Mouse (Mus musculus) forebrain, embryonic 12.5 days (tissue): Measurements from ENCODE around the gene Casp9. TPM values are rescaled to one million over a fixed set of nuclear protein-coding genes. Genes with fewer than 3 reads are reported as not detected.

ENCODE experiments used
- ATAC-seq: fragments of 200-750 bp; cut with Nextera tagmentation; 2 replicates; pipeline ENCODE4 v1.8.0; 2017; ENCODE audit warnings: moderate TSS enrichment; ENCODE audit not compliant: low FRiP score
- H3K27ac ChIP-seq: fragments of 300-500 bp; sonication (generic); 2 replicates; pipeline ENCODE4 v1.5.1; 2016; ENCODE audit warnings: mild to moderate bottlenecking
- H3K27me3 ChIP-seq: fragments of 300-500 bp; sonication (generic); 2 replicates; pipeline ENCODE4 v1.6.1; 2016; ENCODE audit warnings: mild to moderate bottlenecking
- H3K36me3 ChIP-seq: fragments of 300-500 bp; sonication (generic); replicated peaks from 2 replicates; pipeline ENCODE4 v1.6.1; 2016; ENCODE audit warnings: mild to moderate bottlenecking
- H3K4me1 ChIP-seq: fragments of 300-500 bp; sonication (generic); 2 replicates; pipeline ENCODE4 v1.6.1; 2016
- H3K4me2 ChIP-seq: fragments of 300-500 bp; sonication (generic); 2 replicates; pipeline ENCODE4 v1.6.1; 2016; ENCODE audit warnings: mild to moderate bottlenecking, moderate library complexity
- H3K4me3 ChIP-seq: fragments of 300-500 bp; sonication (generic); replicated peaks from 2 replicates; pipeline ENCODE4 v1.5.1; 2016; ENCODE audit warnings: mild to moderate bottlenecking
- H3K9ac ChIP-seq: fragments of 300-500 bp; sonication (generic); 2 replicates; pipeline ENCODE4 v1.6.1; 2016; ENCODE audit warnings: mild to moderate bottlenecking
- H3K9me3 ChIP-seq: fragments of 300-500 bp; sonication (generic); 2 replicates; pipeline ENCODE4 v1.6.1; 2016
- WGBS: fragments of 180-500 bp; shearing (Covaris S2); methylation state at CpG from one replicate; pipeline ENCODE4 v1.1.7; 2016; 5-methylcytosine and 5-hydroxymethylcytosine counted together
- polyA plus RNA-seq: library from polyadenylated mRNA; unstranded; fragments of >200 nt; fragmentation: Nextera tagmentation; extraction: Ambion mirVana; gene quantifications from 2 replicates; pipeline ENCODE4 v1.2.1, GENCODE M21; 2016

The Casp9 gene
- polyA plus RNA-seq = 20.1 and 20.4 TPM in 2 replicates

- peaks cover 32% of the 10 kb centered on the region for H3K4me1 ChIP-seq
- H3K4me3 ChIP-seq = peak within 1 kb of the TSS; percentile 68
- peaks cover 22% of the 10 kb centered on the region for H3K36me3 ChIP-seq
- H3K27ac ChIP-seq = peak within 1 kb of the TSS; percentile 92
- peak within 1 kb of the TSS; percentile 71 for H3K9ac ChIP-seq
- WGBS = under 1% methylated on average over 67 of the region's 80 CpGs
- ATAC-seq = peak; percentile 81
- peak within 1 kb of the TSS; percentile 65 for H3K4me2 ChIP-seq
- H3K9me3 ChIP-seq = no peaks in the 10 kb centered on the region
- H3K27me3 ChIP-seq = no peaks in the 10 kb centered on the region
Measured at GRCm38 (mm10) chr4:141793282-141794151, at the start of gene Casp9. Gene Casp9 (plus strand): TSS chr4:141793612.

- Histone ChIP-seq H3K4me2 (no peak within 1 kb of the TSS), H3K27ac (no peak within 1 kb of the TSS), H3K4me1 (no peaks in the 10 kb centered on the region), H3K27me3 (0 out of 2 replicates have a peak, but pooled peaks cover 3% of the 10 kb centered on the region), H3K9ac (no peak within 1 kb of the TSS), H3K36me3 (no peaks in the 10 kb centered on the region), H3K4me3 (no peak within 1 kb of the TSS), H3K9me3 (no peaks in the 10 kb centered on the region)
- WGBS = 30% methylated on average over 24 of the region's 25 CpGs
- ATAC-seq = no peak
Measured at GRCm38 (mm10) chr4:141746578-141747346, 46.6 kb upstream of the Casp9 start, which contains the start of gene Agmat. Gene Agmat (plus strand): TSS chr4:141746672.

- H3K36me3 ChIP-seq = no peaks in the 10 kb centered on the region
- no peaks in the 10 kb centered on the region for H3K9me3 ChIP-seq
- H3K4me2 ChIP-seq = no peak overlapping the region
- H3K4me1 ChIP-seq = no peaks in the 10 kb centered on the region
- H3K9ac ChIP-seq = no peak overlapping the region
- WGBS = 47% methylated on average over 11 of the region's 11 CpGs
- no peak overlapping the region for H3K27ac ChIP-seq
- H3K27me3 ChIP-seq = 0 out of 2 replicates have a peak, but pooled peaks cover 3% of the 10 kb centered on the region
- no peak for ATAC-seq
- no peak overlapping the region for H3K4me3 ChIP-seq
Measured at GRCm38 (mm10) chr4:141749557-141749956, 43.9 kb upstream of the Casp9 start.

- Histone ChIP-seq H3K4me2 (no peak overlapping the region), H3K36me3 (no peaks in the 10 kb centered on the region), H3K9me3 (no peaks in the 10 kb centered on the region), H3K4me1 (no peaks in the 10 kb centered on the region), H3K4me3 (no peak overlapping the region), H3K27me3 (0 out of 2 replicates have a peak, but pooled peaks cover 3% of the 10 kb centered on the region), H3K27ac (no peak overlapping the region), H3K9ac (no peak overlapping the region)
- no peak for ATAC-seq
- 68% methylated on average over 3 of the region's 3 CpGs for whole genome bisulfite sequencing
Measured at GRCm38 (mm10) chr4:141750826-141751225, 42.6 kb upstream of the Casp9 start.

GRCm38 (mm10) chr4:141751419-141752075 is 41.9 kb upstream of the Casp9 start:
- H3K9me3 ChIP-seq = no peaks in the 10 kb centered on the region
- 0 out of 2 replicates have a peak, but pooled peaks cover 3% of the 10 kb centered on the region for H3K27me3 ChIP-seq
- no peaks in the 10 kb centered on the region for H3K36me3 ChIP-seq
- H3K4me3 ChIP-seq = no peak overlapping the region
- no peak for ATAC-seq
- no peak overlapping the region for H3K4me2 ChIP-seq
- no peaks in the 10 kb centered on the region for H3K4me1 ChIP-seq
- H3K27ac ChIP-seq = no peak overlapping the region
- WGBS = 56% methylated on average over 4 of the region's 4 CpGs
- H3K9ac ChIP-seq = no peak overlapping the region

- no peaks in the 10 kb centered on the region for H3K9me3 ChIP-seq
- H3K4me3 ChIP-seq = no peak overlapping the region
- no peak overlapping the region for H3K4me2 ChIP-seq
- H3K27ac ChIP-seq = no peak overlapping the region
- H3K9ac ChIP-seq = no peak overlapping the region
- 0 out of 2 replicates have a peak, but pooled peaks cover 3% of the 10 kb centered on the region for H3K27me3 ChIP-seq
- no peaks in the 10 kb centered on the region for H3K36me3 ChIP-seq
- no peak for ATAC-seq
- no peaks in the 10 kb centered on the region for H3K4me1 ChIP-seq
- 18% methylated on average over 4 of the region's 4 CpGs for WGBS
Measured at GRCm38 (mm10) chr4:141752076-141752421, 41.4 kb upstream of the Casp9 start.

- H3K36me3 ChIP-seq = no peaks in the 10 kb centered on the region
- H3K4me3 ChIP-seq = no peak overlapping the region
- H3K9ac ChIP-seq = no peak overlapping the region
- no peaks in the 10 kb centered on the region for H3K9me3 ChIP-seq
- no peak for ATAC-seq
- H3K4me1 ChIP-seq = no peaks in the 10 kb centered on the region
- 88% methylated on average over 19 of the region's 19 CpGs for WGBS
- no peaks in the 10 kb centered on the region for H3K27me3 ChIP-seq
- no peak overlapping the region for H3K27ac ChIP-seq
- H3K4me2 ChIP-seq = no peak overlapping the region
Measured at GRCm38 (mm10) chr4:141755375-141755930, 38.0 kb upstream of the Casp9 start.

- Histone ChIP-seq H3K27ac (no peak overlapping the region), H3K36me3 (peaks cover 14% of the 10 kb centered on the region)
- ATAC-seq = no peak
Measured at GRCm38 (mm10) chr4:141757124-141757523, 36.3 kb upstream of the Casp9 start.

GRCm38 (mm10) chr4:141758874-141759542 is 34.4 kb upstream of the Casp9 start:
- Histone ChIP-seq H3K4me2 (no peak overlapping the region), H3K36me3 (peaks cover 33% of the 10 kb centered on the region), H3K4me3 (no peak overlapping the region), H3K27ac (no peak overlapping the region), H3K9me3 (no peaks in the 10 kb centered on the region), H3K4me1 (no peaks in the 10 kb centered on the region), H3K9ac (no peak overlapping the region), H3K27me3 (no peaks in the 10 kb centered on the region)
- 78% methylated on average over 6 of the region's 6 CpGs for WGBS
- no peak for ATAC-seq

More at GRCm38 (mm10) chr4:141757124-141757523, 36.3 kb upstream of the Casp9 start:
- H3K9ac ChIP-seq = no peak overlapping the region
- no peaks in the 10 kb centered on the region for H3K9me3 ChIP-seq
- no peaks in the 10 kb centered on the region for H3K27me3 ChIP-seq
- 92% methylated on average over 3 of the region's 3 CpGs for WGBS
- H3K4me1 ChIP-seq = no peaks in the 10 kb centered on the region
- H3K4me3 ChIP-seq = no peak overlapping the region
- H3K4me2 ChIP-seq = no peak overlapping the region

GRCm38 (mm10) chr4:141760942-141761341 is 32.5 kb upstream of the Casp9 start:
- H3K27me3 ChIP-seq = no peaks in the 10 kb centered on the region
- H3K4me2 ChIP-seq = no peak overlapping the region
- 82% methylated on average over 4 of the region's 4 CpGs for WGBS
- no peaks in the 10 kb centered on the region for H3K9me3 ChIP-seq
- no peak overlapping the region for H3K27ac ChIP-seq
- H3K9ac ChIP-seq = no peak overlapping the region
- no peak overlapping the region for H3K4me3 ChIP-seq
- ATAC-seq = no peak
- peaks cover 49% of the 10 kb centered on the region for H3K36me3 ChIP-seq
- H3K4me1 ChIP-seq = no peaks in the 10 kb centered on the region

- no peaks in the 10 kb centered on the region for H3K27me3 ChIP-seq
- WGBS = 93% methylated on average over 13 of the region's 13 CpGs
- H3K4me3 ChIP-seq = no peak overlapping the region
- no peak overlapping the region for H3K4me2 ChIP-seq
- no peaks in the 10 kb centered on the region for H3K9me3 ChIP-seq
- no peak overlapping the region for H3K9ac ChIP-seq
- H3K36me3 ChIP-seq = peaks cover 61% of the 10 kb centered on the region
- ATAC-seq = no peak
- no peak overlapping the region for H3K27ac ChIP-seq
- no peaks in the 10 kb centered on the region; the same call in 1 of the 2 replicates for H3K4me1 ChIP-seq
Measured at GRCm38 (mm10) chr4:141762102-141762598, 31.3 kb upstream of the Casp9 start.
